Mouse (Mus musculus) lung, postnatal 0 days (tissue): ENCODE measurements around the gene Timm22.

Experiments
- CTCF ChIP-seq: IDR thresholded peaks from 2 replicates; pipeline ENCODE4 v1.5.1; 2016; ENCODE audit warnings: antibody characterized with exemption, mild to moderate bottlenecking
- EP300 ChIP-seq: IDR thresholded peaks from 2 replicates; pipeline ENCODE4 v1.6.1; 2016; ENCODE audit warnings: antibody characterized with exemption, mild to moderate bottlenecking, control low read depth

- no peak for TF ChIP-seq CTCF
- TF ChIP-seq EP300 = no peak
These were observed 21.0 kb downstream of the Timm22 start for GRCm38 (mm10) chr11:76427781-76428180.
